Mouse (Mus musculus) frontal cortex, postnatal 14 days (tissue): ENCODE results near the gene Radil.

Experiments
- DNase-seq, 2 experiments: peaks; one replicate each; pipeline ENCODE4 v3.0.0; 2022; ENCODE audit warnings: low spot score in 2 of 2

Radil gene

GRCm38 (mm10) chr5:142545014-142545795 is 5.7 kb downstream of the Radil start:
- no peak for DNase-seq

GRCm38 (mm10) chr5:142537286-142537685 is 13.6 kb downstream of the Radil start:
- no peak for DNase-seq

GRCm38 (mm10) chr5:142535388-142535787 is 15.5 kb downstream of the Radil start:
- DNase-seq, result no peak

GRCm38 (mm10) chr5:142529915-142530314 is 21.0 kb downstream of the Radil start, which contains the start of gene Papolb:
Gene Papolb (minus strand): TSS chr5:142530076.
- no peak for DNase-seq

GRCm38 (mm10) chr5:142524711-142525464 is 26.0 kb downstream of the Radil start:
- DNase-seq, result no peak

GRCm38 (mm10) chr5:142521195-142521866 is 29.6 kb downstream of the Radil start:
- no peak for DNase-seq

GRCm38 (mm10) chr5:142520360-142520759 is 30.5 kb downstream of the Radil start:
- no peak for DNase-seq

GRCm38 (mm10) chr5:142518973-142519372 is 31.9 kb downstream of the Radil start:
- no peak for DNase-seq

- DNase-seq, result no peak
Measured at GRCm38 (mm10) chr5:142512112-142512511, 38.8 kb downstream of the Radil start.

GRCm38 (mm10) chr5:142510061-142510414 is 40.9 kb downstream of the Radil start:
- no peak for DNase-seq

- no peak for DNase-seq
Measured at GRCm38 (mm10) chr5:142509141-142510060, 41.5 kb downstream of the Radil start.

- no peak for DNase-seq
Measured at GRCm38 (mm10) chr5:142505695-142506423, 45.0 kb downstream of the Radil start.

- DNase-seq, result no peak
Measured at GRCm38 (mm10) chr5:142504175-142504574, 46.7 kb downstream of the Radil start.

- DNase-seq, result peak; percentile 75 to 77
Measured at GRCm38 (mm10) chr5:142502414-142502813, 48.5 kb downstream of the Radil start.

- no peak for DNase-seq
Measured at GRCm38 (mm10) chr5:142500918-142501317, 50.0 kb downstream of the Radil start.

- DNase-seq, result peak in 1 of 2 experiments; percentile 50
Measured at GRCm38 (mm10) chr5:142498964-142499363, 51.9 kb downstream of the Radil start.

GRCm38 (mm10) chr5:142495321-142496096 is 55.4 kb downstream of the Radil start:
- DNase-seq, result no peak

- DNase-seq, result no peak
Measured at GRCm38 (mm10) chr5:142493307-142493706, 57.6 kb downstream of the Radil start.

- no peak for DNase-seq
Measured at GRCm38 (mm10) chr5:142489955-142490707, 60.8 kb downstream of the Radil start.
